Mouse (Mus musculus): ENCODE measurements around the gene Ifi205. TPM values are rescaled to one million over a fixed set of nuclear protein-coding genes. Genes with fewer than 3 reads are reported as not detected.

Gene Ifi205
- 14.8 TPM for polyA plus RNA-seq (2014; fragmentation: Illumina TruSeq; extraction: RNeasy Lipid Tissue Mini Kit (QIAGEN cat#74804); ENCODE audit: low read depth, low replicate concordance)

DNA sequence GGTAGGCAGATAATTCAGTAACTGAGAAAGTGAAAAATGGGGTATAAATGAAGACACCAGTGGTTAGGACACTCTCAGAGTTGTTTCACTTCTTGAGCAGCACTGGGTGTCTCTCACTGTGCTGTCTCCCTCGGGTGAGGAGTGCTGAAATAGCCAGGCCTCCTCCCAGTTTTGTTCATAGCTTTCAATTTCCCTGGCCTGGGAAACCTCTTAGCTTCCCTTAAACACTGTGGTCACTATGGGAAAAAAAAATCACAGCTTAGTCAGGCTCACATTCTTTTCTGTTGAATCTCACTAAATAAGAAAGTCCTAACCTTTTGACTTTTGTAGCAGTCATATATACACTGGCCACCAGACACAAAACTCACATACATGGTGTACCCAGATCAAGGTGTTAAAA is at the start of gene Ifi205:
Gene Ifi205 (minus strand): TSS at position 113 of the 400 bp plus-strand sequence.

DNA sequence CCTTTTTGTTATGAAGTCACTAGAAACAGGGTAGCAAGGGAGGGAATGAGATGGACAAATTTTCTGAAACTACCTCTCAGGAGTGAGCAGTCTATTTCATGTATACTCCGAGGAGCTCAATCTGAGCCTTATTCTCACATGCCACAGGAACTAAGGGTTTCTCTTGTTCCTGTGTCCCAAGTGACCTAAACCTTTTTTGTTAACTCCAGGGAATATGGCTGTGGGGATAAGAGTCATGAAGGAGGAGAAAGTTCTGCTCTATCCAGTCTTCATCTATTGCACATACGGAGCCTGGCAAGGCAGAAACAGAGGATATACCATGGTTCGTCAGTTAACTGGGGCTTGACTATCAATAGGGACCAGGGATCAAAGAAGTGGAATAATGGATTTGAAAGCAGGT is 34.7 kb upstream of the Ifi205 start, which contains the start of gene Olfr430:
Gene Olfr430 (plus strand): TSS at position 301 of the 400 bp plus-strand sequence.

DNA sequence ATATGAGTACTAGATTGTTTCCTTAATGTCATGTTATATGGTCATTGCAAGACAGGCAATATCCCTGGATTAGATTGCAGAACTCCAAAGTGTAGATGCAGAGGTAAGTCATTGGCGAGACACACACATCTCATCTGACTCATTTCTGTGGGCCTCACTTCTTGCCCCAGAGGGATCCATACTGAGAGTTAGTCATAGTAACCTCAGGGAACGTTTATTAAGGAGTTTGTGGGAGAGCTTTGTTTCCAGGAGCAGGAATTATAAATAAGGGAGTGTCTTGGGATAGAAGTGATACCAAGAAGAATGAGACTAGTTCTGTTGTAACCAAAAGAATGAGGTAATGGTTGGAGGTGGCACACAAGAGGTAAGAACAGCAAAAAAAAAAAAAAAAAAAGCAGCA is 17.3 kb upstream of the Ifi205 start, which contains the start of gene Olfr432:
Gene Olfr432 (plus strand): TSS at position 313 of the 400 bp plus-strand sequence.

DNA sequence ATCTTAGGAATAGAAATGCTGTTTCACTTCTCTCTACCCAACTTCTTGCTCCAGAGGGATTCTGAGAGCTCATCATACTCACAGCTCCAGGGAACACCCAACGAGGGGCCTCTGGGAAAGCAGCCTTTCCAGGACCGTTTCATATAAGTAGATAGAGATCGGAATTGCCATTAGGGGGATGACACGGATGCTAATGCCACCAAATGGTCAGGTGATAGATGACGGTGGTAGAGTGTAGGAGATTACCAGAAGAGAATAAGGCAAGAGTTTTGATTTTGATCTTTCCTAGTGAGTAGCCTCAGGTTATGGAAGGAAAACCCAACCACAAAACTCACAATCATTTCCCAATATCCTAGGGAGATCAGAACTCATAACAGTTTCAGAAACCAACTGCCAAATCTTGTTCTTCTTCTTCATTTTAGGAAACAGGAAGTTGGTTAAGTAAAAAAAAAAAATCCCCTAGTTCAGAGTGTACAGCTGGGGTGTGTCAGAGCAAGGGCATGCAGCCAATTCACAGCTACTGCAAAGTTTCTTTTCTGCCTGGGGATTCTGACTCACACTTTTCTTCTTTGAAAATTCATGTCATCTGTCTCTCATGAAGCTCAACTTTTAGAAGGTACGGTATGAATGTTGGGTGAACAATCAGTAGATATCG is 9.0 kb upstream of the Ifi205 start, which contains the start of gene Olfr433:
Gene Olfr433 (plus strand): TSS at position 183 of the 655 bp plus-strand sequence.

DNA sequence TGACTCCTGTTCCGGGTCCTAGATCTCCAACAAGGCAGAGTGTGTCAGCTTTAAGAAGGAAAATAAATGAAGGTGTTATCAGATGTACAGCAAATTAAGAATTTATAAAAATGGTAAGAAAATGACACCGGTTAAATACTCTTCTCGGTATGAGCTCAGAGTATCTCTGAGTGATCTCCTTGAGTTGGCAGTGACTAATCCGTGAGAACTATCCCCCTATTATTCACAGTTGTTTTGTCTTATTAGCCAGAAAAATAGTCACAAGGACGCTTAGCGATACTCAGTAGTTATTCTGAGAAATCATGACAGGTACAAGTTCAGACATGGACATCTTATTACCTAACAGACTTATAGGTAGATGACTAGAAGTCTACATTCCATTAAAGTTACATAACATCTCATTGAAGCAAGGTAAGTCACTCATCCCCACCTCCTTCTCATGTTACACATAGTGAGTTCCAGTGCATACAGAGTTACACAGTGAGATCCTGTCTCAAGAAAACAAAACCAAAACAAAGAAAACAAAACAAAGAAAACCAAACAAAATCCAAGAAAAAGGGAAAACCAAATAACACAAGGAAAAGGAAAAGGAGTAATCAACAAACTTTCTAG is 48.8 kb downstream of the Ifi205 start, which contains the start of gene Ifi202b:
Gene Ifi202b (minus strand): TSS at position 51 of the 612 bp plus-strand sequence.

Other genes with a start within 250 kb of the Ifi205 start
- gene Ifi211, start 118.8 kb downstream of the Ifi205 start, polyA plus RNA-seq (2014; fragmentation: Illumina TruSeq; extraction: RNeasy Lipid Tissue Mini Kit (QIAGEN cat#74804); ENCODE audit: low read depth, low replicate concordance): 13.5 TPM
- 85.2 TPM for gene Mndal, start 89.3 kb downstream of the Ifi205 start, polyA plus RNA-seq (2014; fragmentation: Illumina TruSeq; extraction: RNeasy Lipid Tissue Mini Kit (QIAGEN cat#74804); ENCODE audit: low read depth, low replicate concordance)
- 55.6 TPM for gene Ifi203, start 89.1 kb downstream of the Ifi205 start, polyA plus RNA-seq (2014; fragmentation: Illumina TruSeq; extraction: RNeasy Lipid Tissue Mini Kit (QIAGEN cat#74804); ENCODE audit: low read depth, low replicate concordance)
- gene Ifi202b, start 49.1 kb downstream of the Ifi205 start, polyA plus RNA-seq (2014; fragmentation: Illumina TruSeq; extraction: RNeasy Lipid Tissue Mini Kit (QIAGEN cat#74804); ENCODE audit: low read depth, low replicate concordance): not detected
- not detected for gene Olfr433, start 8.9 kb upstream of the Ifi205 start, polyA plus RNA-seq (2014; fragmentation: Illumina TruSeq; extraction: RNeasy Lipid Tissue Mini Kit (QIAGEN cat#74804); ENCODE audit: low read depth, low replicate concordance)
- not detected for gene Olfr432, start 17.4 kb upstream of the Ifi205 start, polyA plus RNA-seq (2014; fragmentation: Illumina TruSeq; extraction: RNeasy Lipid Tissue Mini Kit (QIAGEN cat#74804); ENCODE audit: low read depth, low replicate concordance)
- gene Olfr430, start 34.8 kb upstream of the Ifi205 start, polyA plus RNA-seq (2014; fragmentation: Illumina TruSeq; extraction: RNeasy Lipid Tissue Mini Kit (QIAGEN cat#74804); ENCODE audit: low read depth, low replicate concordance): not detected
- gene Olfr429, start 52.5 kb upstream of the Ifi205 start, polyA plus RNA-seq (2014; fragmentation: Illumina TruSeq; extraction: RNeasy Lipid Tissue Mini Kit (QIAGEN cat#74804); ENCODE audit: low read depth, low replicate concordance): not detected
- not detected for gene Olfr427, start 65.1 kb upstream of the Ifi205 start, polyA plus RNA-seq (2014; fragmentation: Illumina TruSeq; extraction: RNeasy Lipid Tissue Mini Kit (QIAGEN cat#74804); ENCODE audit: low read depth, low replicate concordance)
- gene Olfr231, start 89.4 kb upstream of the Ifi205 start, polyA plus RNA-seq (2014; fragmentation: Illumina TruSeq; extraction: RNeasy Lipid Tissue Mini Kit (QIAGEN cat#74804); ENCODE audit: low read depth, low replicate concordance): not detected
- not detected for gene Olfr424, start 99.7 kb upstream of the Ifi205 start, polyA plus RNA-seq (2014; fragmentation: Illumina TruSeq; extraction: RNeasy Lipid Tissue Mini Kit (QIAGEN cat#74804); ENCODE audit: low read depth, low replicate concordance)
- not detected for gene Olfr420, start 123.8 kb upstream of the Ifi205 start, polyA plus RNA-seq (2014; fragmentation: Illumina TruSeq; extraction: RNeasy Lipid Tissue Mini Kit (QIAGEN cat#74804); ENCODE audit: low read depth, low replicate concordance)
- 0.35 TPM for gene Spta1, start 141.0 kb upstream of the Ifi205 start, polyA plus RNA-seq (2014; fragmentation: Illumina TruSeq; extraction: RNeasy Lipid Tissue Mini Kit (QIAGEN cat#74804); ENCODE audit: low read depth, low replicate concordance)
- gene Olfr419, start 220.3 kb upstream of the Ifi205 start, polyA plus RNA-seq (2014; fragmentation: Illumina TruSeq; extraction: RNeasy Lipid Tissue Mini Kit (QIAGEN cat#74804); ENCODE audit: low read depth, low replicate concordance): not detected